Mouse (Mus musculus): ENCODE results near the gene Cracr2b.
A peak's percentile ranks its signal among the peaks of the same experiment; 100 is the strongest.
"Not testable (repeated sequence)": the region's sequence is repeated elsewhere in the genome, so short reads cannot be mapped to it uniquely, and the experiment has no call there.

Cracr2b gene

GRCm38 (mm10) chr7:141433517-141434400, 27.1 kb upstream of the Cracr2b start:
- DNase-seq (ENCODE audit: low read depth) = no peak

- DNase-seq (ENCODE audit: low read depth) = peak; percentile 69
Measured at GRCm38 (mm10) chr7:141434464-141434863, 26.4 kb upstream of the Cracr2b start.

- DNase-seq (ENCODE audit: low read depth) = peak; percentile 91
Measured at GRCm38 (mm10) chr7:141435129-141435855, 25.6 kb upstream of the Cracr2b start.

- no peak for DNase-seq (ENCODE audit: low read depth)
Measured at GRCm38 (mm10) chr7:141435856-141436522, 24.9 kb upstream of the Cracr2b start.

GRCm38 (mm10) chr7:141436523-141436892, 24.4 kb upstream of the Cracr2b start:
- DNase-seq (ENCODE audit: low read depth) = no peak

- peak; percentile 91 for DNase-seq (ENCODE audit: low read depth)
Measured at GRCm38 (mm10) chr7:141437178-141438120, 23.4 kb upstream of the Cracr2b start, which contains the start of gene Slc25a22. Slc25a22 (minus strand) TSS chr7:141437892.

- no peak for DNase-seq (ENCODE audit: low read depth)
Measured at GRCm38 (mm10) chr7:141438201-141438968, 22.5 kb upstream of the Cracr2b start.

GRCm38 (mm10) chr7:141439140-141439679, 21.7 kb upstream of the Cracr2b start:
- DNase-seq (ENCODE audit: low read depth) = no peak

GRCm38 (mm10) chr7:141439811-141440210, 21.1 kb upstream of the Cracr2b start:
- no peak for DNase-seq (ENCODE audit: low read depth)

- DNase-seq (ENCODE audit: low read depth) = peak; percentile 79
Measured at GRCm38 (mm10) chr7:141440613-141441012, 20.3 kb upstream of the Cracr2b start.

- no peak for DNase-seq (ENCODE audit: low read depth)
Measured at GRCm38 (mm10) chr7:141441460-141441859, 19.4 kb upstream of the Cracr2b start.

- DNase-seq (ENCODE audit: low read depth) = no peak
Measured at GRCm38 (mm10) chr7:141442199-141442598, 18.7 kb upstream of the Cracr2b start.

- peak; percentile 64 for DNase-seq (ENCODE audit: low read depth)
Measured at GRCm38 (mm10) chr7:141443081-141443821, 17.6 kb upstream of the Cracr2b start.

- peak; percentile 86 for DNase-seq (ENCODE audit: low read depth)
Measured at GRCm38 (mm10) chr7:141443828-141444237, 17.1 kb upstream of the Cracr2b start, which contains the start of gene Pidd1. Pidd1 (minus strand) TSS chr7:141444025.

- DNase-seq (ENCODE audit: low read depth) = not testable (repeated sequence)
Measured at GRCm38 (mm10) chr7:141446374-141446773, 14.5 kb upstream of the Cracr2b start.

GRCm38 (mm10) chr7:141447110-141447991, 13.5 kb upstream of the Cracr2b start, which contains the start of gene Rplp2:
Rplp2 (plus strand) TSS chr7:141447370.
- peak; percentile 97 for DNase-seq (ENCODE audit: low read depth)

GRCm38 (mm10) chr7:141451928-141452327, 9.0 kb upstream of the Cracr2b start:
- no peak for DNase-seq (ENCODE audit: low read depth)

- DNase-seq (ENCODE audit: low read depth) = no peak
Measured at GRCm38 (mm10) chr7:141453636-141454035, 7.3 kb upstream of the Cracr2b start.

All from induced T-regulatory cell, adult 2 months (primary cell).